Mouse (Mus musculus): ENCODE results near the gene Wdr53. TPM values are rescaled to one million over a fixed set of nuclear protein-coding genes. Genes with fewer than 3 reads are reported as not detected.
"Not testable (repeated sequence)": the region's sequence is repeated elsewhere in the genome, so short reads cannot be mapped to it uniquely, and the experiment has no call there.

The Wdr53 gene
- total RNA-seq (2017), result 14.7 and 17.1 TPM in 2 replicates

GRCm38 (mm10) chr16:32246952-32247370, at the start of gene Wdr53, which contains the start of gene Fbxo45:
TSS of gene Wdr53 (plus strand) at chr16:32247227.
TSS of gene Fbxo45 (minus strand) at chr16:32247158.
- peak; percentile 96 for ATAC-seq (replicated peaks; ENCODE audit: low read depth, poor library complexity, severe bottlenecking)

GRCm38 (mm10) chr16:32200256-32201003, 46.6 kb upstream of the Wdr53 start:
- ATAC-seq (replicated peaks; ENCODE audit: low read depth, poor library complexity, severe bottlenecking), result peak; percentile 15; the same call in 1 of the 2 replicates

- no peak for ATAC-seq (replicated peaks; ENCODE audit: low read depth, poor library complexity, severe bottlenecking)
These were observed 46.1 kb upstream of the Wdr53 start for GRCm38 (mm10) chr16:32201004-32201325.

- peak; percentile 93 for ATAC-seq (replicated peaks; ENCODE audit: low read depth, poor library complexity, severe bottlenecking)
These were observed 44.3 kb upstream of the Wdr53 start for GRCm38 (mm10) chr16:32202681-32203080.

- ATAC-seq (replicated peaks; ENCODE audit: low read depth, poor library complexity, severe bottlenecking), result no peak
These were observed 42.1 kb upstream of the Wdr53 start for GRCm38 (mm10) chr16:32204902-32205301.

GRCm38 (mm10) chr16:32214156-32214555, 32.9 kb upstream of the Wdr53 start:
- ATAC-seq (replicated peaks; ENCODE audit: low read depth, poor library complexity, severe bottlenecking), result no peak

GRCm38 (mm10) chr16:32214804-32215576, 32.0 kb upstream of the Wdr53 start:
- ATAC-seq (replicated peaks; ENCODE audit: low read depth, poor library complexity, severe bottlenecking), result no peak

- ATAC-seq (replicated peaks; ENCODE audit: low read depth, poor library complexity, severe bottlenecking), result no peak
These were observed 25.2 kb upstream of the Wdr53 start for GRCm38 (mm10) chr16:32221803-32222202.

- ATAC-seq (replicated peaks; ENCODE audit: low read depth, poor library complexity, severe bottlenecking), result 0 out of 2 replicates have a peak, but pooled peaks have one; percentile 50
These were observed 24.6 kb upstream of the Wdr53 start for GRCm38 (mm10) chr16:32222399-32222798.

- not testable (repeated sequence) for ATAC-seq (replicated peaks; ENCODE audit: low read depth, poor library complexity, severe bottlenecking)
These were observed 15.0 kb upstream of the Wdr53 start for GRCm38 (mm10) chr16:32232050-32232449.

- no peak for ATAC-seq (replicated peaks; ENCODE audit: low read depth, poor library complexity, severe bottlenecking)
These were observed 8.9 kb upstream of the Wdr53 start for GRCm38 (mm10) chr16:32237930-32238680.

- ATAC-seq (replicated peaks; ENCODE audit: low read depth, poor library complexity, severe bottlenecking), result no peak
These were observed 7.4 kb upstream of the Wdr53 start for GRCm38 (mm10) chr16:32239428-32240312.

GRCm38 (mm10) chr16:32243901-32244300, 3.1 kb upstream of the Wdr53 start:
- no peak for ATAC-seq (replicated peaks; ENCODE audit: low read depth, poor library complexity, severe bottlenecking)

GRCm38 (mm10) chr16:32246351-32246791, 656 bp upstream of the Wdr53 start:
- 0 out of 2 replicates have a peak, but pooled peaks have one; percentile 12 for ATAC-seq (replicated peaks; ENCODE audit: low read depth, poor library complexity, severe bottlenecking)

- ATAC-seq (replicated peaks; ENCODE audit: low read depth, poor library complexity, severe bottlenecking), result not testable (repeated sequence)
These were observed 17.2 kb downstream of the Wdr53 start for GRCm38 (mm10) chr16:32264225-32264624.

- ATAC-seq (replicated peaks; ENCODE audit: low read depth, poor library complexity, severe bottlenecking), result no peak
These were observed 24.3 kb downstream of the Wdr53 start, which contains the start of gene Smco1 for GRCm38 (mm10) chr16:32271291-32271690. TSS of gene Smco1 (plus strand) at chr16:32271468.

GRCm38 (mm10) chr16:32273338-32273737, 26.3 kb downstream of the Wdr53 start:
- ATAC-seq (replicated peaks; ENCODE audit: low read depth, poor library complexity, severe bottlenecking), result no peak

GRCm38 (mm10) chr16:32275041-32275440, 28.0 kb downstream of the Wdr53 start:
- ATAC-seq (replicated peaks; ENCODE audit: low read depth, poor library complexity, severe bottlenecking), result no peak

GRCm38 (mm10) chr16:32275830-32276229, 28.8 kb downstream of the Wdr53 start:
- ATAC-seq (replicated peaks; ENCODE audit: low read depth, poor library complexity, severe bottlenecking), result no peak

All from common myeloid progenitor, adult 5-6 weeks (primary cell).